Mouse (Mus musculus) embryonic fibroblast, embryonic 13.5 days (primary cell): Measurements from ENCODE around the gene Tmem79. TPM values are rescaled to one million over a fixed set of nuclear protein-coding genes. Genes with fewer than 3 reads are reported as not detected.

Experiments
- H3K27ac ChIP-seq: 2 replicates; pipeline ENCODE4 v1.5.1; 2012; ENCODE audit warnings: low read length, control low read depth, inconsistent platforms; ENCODE audit not compliant: insufficient read depth
- H3K4me1 ChIP-seq: 2 replicates; pipeline ENCODE4 v1.6.1; 2011; ENCODE audit warnings: low read length; ENCODE audit not compliant: control insufficient read depth, insufficient read depth
- H3K4me3 ChIP-seq: 2 replicates; pipeline ENCODE4 v1.5.1; 2011; ENCODE audit warnings: mild to moderate bottlenecking, control low read depth, low read length; ENCODE audit not compliant: insufficient read depth
- CTCF ChIP-seq: IDR thresholded peaks from 2 replicates; pipeline ENCODE4 v1.5.1; 2011; ENCODE audit warnings: mild to moderate bottlenecking, control low read depth, low read length, moderate library complexity, borderline replicate concordance; ENCODE audit not compliant: insufficient read depth
- POLR2A ChIP-seq: IDR thresholded peaks from 2 replicates; pipeline ENCODE4 v1.6.1; 2011; ENCODE audit warnings: low read depth, mild to moderate bottlenecking, control low read depth, low read length, moderate library complexity
- polyA plus RNA-seq: library from polyadenylated mRNA; stranded (reverse); fragments of >200 nt; gene quantifications from 2 replicates; pipeline ENCODE4 v1.2.4, GENCODE M21; 2011; ENCODE audit warnings: low read depth; ENCODE audit not compliant: missing spikeins, insufficient read length

The Tmem79 gene
- polyA plus RNA-seq, 1 experiment: 1.4 TPM

DNA sequence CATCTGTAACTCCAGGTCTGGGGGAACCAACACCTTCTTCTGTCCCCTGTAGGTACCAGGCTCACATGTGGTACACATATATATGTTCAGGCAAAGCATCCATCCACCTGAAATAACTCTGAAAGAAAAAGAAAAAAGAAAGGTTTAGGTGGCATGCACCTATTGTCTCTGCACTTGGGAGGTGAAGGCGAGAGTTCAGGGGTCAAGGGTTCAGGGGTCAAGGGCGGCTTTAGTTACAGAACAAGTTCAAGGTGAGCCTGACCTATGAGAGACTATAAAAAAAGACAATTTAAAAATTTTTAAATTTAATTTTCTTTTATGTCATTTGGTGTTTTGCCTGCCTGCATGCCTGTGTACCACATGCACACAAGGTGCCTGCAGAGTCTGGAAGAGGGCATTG is 55.9 kb downstream of the Tmem79 start:
- Histone ChIP-seq H3K4me1 (no peaks in the 10 kb centered on the region), H3K4me3 (no peak overlapping the region), H3K27ac (no peak overlapping the region)
- TF ChIP-seq POLR2A (no peak), CTCF (no peak)

Other genes starting within 250 kb of the Tmem79 start
- 49.1 and 57.0 TPM in 2 replicates for gene Mef2d, start 193.8 kb downstream of the Tmem79 start, polyA plus RNA-seq
- not detected in 2 replicates for gene Rhbg, start 81.4 kb downstream of the Tmem79 start, polyA plus RNA-seq
- not detected in 2 replicates for gene Gm38392, start 48.9 kb downstream of the Tmem79 start, polyA plus RNA-seq
- 3.9 and 5.5 TPM in 2 replicates for gene Tsacc, start 39.1 kb downstream of the Tmem79 start, polyA plus RNA-seq
- gene Cct3, start 39.0 kb downstream of the Tmem79 start, polyA plus RNA-seq: 223 and 264 TPM in 2 replicates
- gene Glmp, start 11.1 kb downstream of the Tmem79 start, polyA plus RNA-seq: 172 and 220 TPM in 2 replicates
- gene Smg5, start 112 bp upstream of the Tmem79 start, polyA plus RNA-seq: 62.8 and 71.6 TPM in 2 replicates
- 0.55 and 1.4 TPM in 2 replicates for gene Paqr6, start 28.4 kb upstream of the Tmem79 start, polyA plus RNA-seq
- not detected in 2 replicates for gene Bglap3, start 36.6 kb upstream of the Tmem79 start, polyA plus RNA-seq
- gene Bglap2, start 42.6 kb upstream of the Tmem79 start, polyA plus RNA-seq: not detected in 2 replicates
- not detected in 2 replicates for gene Bglap, start 48.3 kb upstream of the Tmem79 start, polyA plus RNA-seq
- gene Pmf1, start 74.2 kb upstream of the Tmem79 start, polyA plus RNA-seq: 24.4 and 29.9 TPM in 2 replicates
- gene Slc25a44, start 89.0 kb upstream of the Tmem79 start, polyA plus RNA-seq: 15.9 and 20.1 TPM in 2 replicates
- 0.25 and 0.63 TPM in 2 replicates for gene Sema4a, start 125.0 kb upstream of the Tmem79 start, polyA plus RNA-seq
- gene Lmna, start 173.8 kb upstream of the Tmem79 start, polyA plus RNA-seq: 401 and 426 TPM in 2 replicates
- 25.7 and 33.6 TPM in 2 replicates for gene Mex3a, start 196.2 kb upstream of the Tmem79 start, polyA plus RNA-seq
- gene Rab25, start 212.2 kb upstream of the Tmem79 start, polyA plus RNA-seq: not detected in 2 replicates
- gene Lamtor2, start 216.9 kb upstream of the Tmem79 start, polyA plus RNA-seq: 74.4 and 81.1 TPM in 2 replicates
- 38.5 and 50.4 TPM in 2 replicates for gene Ubqln4, start 217.6 kb upstream of the Tmem79 start, polyA plus RNA-seq
- gene Ssr2, start 239.7 kb upstream of the Tmem79 start, polyA plus RNA-seq: 218 and 298 TPM in 2 replicates